Mouse (Mus musculus) hindbrain, embryonic 16.5 days (tissue): ENCODE results near the gene Nfix. TPM values are rescaled to one million over a fixed set of nuclear protein-coding genes. Genes with fewer than 3 reads are reported as not detected.

ENCODE experiments used
- ATAC-seq: fragments of 200-750 bp; cut with Nextera tagmentation; 2 replicates; pipeline ENCODE4 v1.8.0; 2017; ENCODE audit warnings: moderate TSS enrichment, moderate library complexity
- H3K27ac ChIP-seq: fragments of 300-500 bp; sonication (generic); 2 replicates; pipeline ENCODE4 v1.5.1; 2014; ENCODE audit warnings: low read depth, mild to moderate bottlenecking, control low read depth, low read length, moderate library complexity
- H3K27me3 ChIP-seq: fragments of 300-500 bp; sonication (generic); replicated peaks from 2 replicates; pipeline ENCODE4 v1.6.1; 2014; ENCODE audit warnings: low read length; ENCODE audit not compliant: control insufficient read depth, insufficient read depth
- H3K36me3 ChIP-seq: fragments of 300-500 bp; sonication (generic); 2 replicates; pipeline ENCODE4 v1.6.1; 2014; ENCODE audit warnings: mild to moderate bottlenecking, low read length, moderate library complexity, mixed read lengths; ENCODE audit not compliant: control insufficient read depth, insufficient read depth
- H3K4me1 ChIP-seq: fragments of 300-500 bp; sonication (generic); 2 replicates; pipeline ENCODE4 v1.6.1; 2014; ENCODE audit warnings: low read depth, low read length; ENCODE audit not compliant: control insufficient read depth, insufficient read depth
- H3K4me2 ChIP-seq: fragments of 300-500 bp; sonication (generic); 2 replicates; pipeline ENCODE4 v1.6.1; 2014; ENCODE audit warnings: mild to moderate bottlenecking, low read length, control low read depth, moderate library complexity
- H3K4me3 ChIP-seq: fragments of 300-500 bp; sonication (generic); 2 replicates; pipeline ENCODE4 v1.5.1; 2014; ENCODE audit warnings: mild to moderate bottlenecking, low read length, control low read depth, moderate library complexity
- H3K9ac ChIP-seq: fragments of 300-500 bp; sonication (generic); 2 replicates; pipeline ENCODE4 v1.6.1; 2014; ENCODE audit warnings: low read depth, mild to moderate bottlenecking, control low read depth, low read length, moderate library complexity
- H3K9me3 ChIP-seq: fragments of 300-500 bp; sonication (generic); 2 replicates; pipeline ENCODE4 v1.6.1; 2014; ENCODE audit warnings: mild to moderate bottlenecking, low read length, moderate library complexity; ENCODE audit not compliant: control insufficient read depth
- WGBS: fragments of 180-500 bp; shearing (Covaris S2); extraction: QIAGEN DNeasy Blood & Tissue Kit; methylation state at CpG from one replicate; pipeline ENCODE4 v1.1.7; 2014; 5-methylcytosine and 5-hydroxymethylcytosine counted together
- polyA plus RNA-seq: library from polyadenylated mRNA; unstranded; fragments of >200 nt; fragmentation: Nextera tagmentation; extraction: Ambion mirVana; gene quantifications from 2 replicates; pipeline ENCODE4 v1.2.1, GENCODE M21; 2015

Nfix gene
- polyA plus RNA-seq, 1 experiment from 2014 or later: 109 TPM

DNA sequence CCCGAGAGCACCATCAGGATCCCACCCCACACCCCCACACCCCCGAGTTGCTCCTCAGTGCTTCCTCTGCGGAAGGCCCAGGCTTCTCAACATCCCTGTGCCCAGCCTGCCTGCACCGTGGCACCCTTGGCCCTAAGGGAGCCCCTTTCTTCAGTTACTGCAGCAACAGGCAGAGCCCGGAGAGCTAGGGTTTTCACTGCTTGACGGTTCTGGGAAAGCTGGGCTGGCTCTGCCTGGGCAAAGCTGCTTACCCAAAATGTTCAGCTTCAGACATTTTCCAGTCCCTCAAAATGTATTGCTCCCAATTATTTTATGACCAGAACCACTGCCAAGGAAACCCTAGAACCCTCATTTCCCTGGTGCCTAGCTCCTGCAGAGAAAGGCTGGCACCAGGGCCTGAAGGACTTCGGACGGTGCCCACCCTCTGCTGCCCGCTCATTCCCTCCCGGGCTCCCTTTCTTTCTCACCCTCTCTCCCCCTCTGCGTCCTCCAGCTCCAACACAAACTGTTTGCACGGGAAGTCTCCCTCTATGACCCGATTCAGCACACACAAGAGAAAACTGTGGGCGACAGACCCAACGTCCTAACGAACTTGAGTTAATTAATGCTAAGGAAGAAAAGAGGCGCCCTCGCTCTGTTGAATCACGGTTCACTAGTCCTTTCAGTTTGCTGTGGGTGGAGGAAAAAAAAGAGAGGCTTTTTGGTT lies 20.5 kb downstream of the Nfix start:
- Histone ChIP-seq H3K4me3 (peak overlapping the region; percentile 5; the same call in 1 of the 2 replicates), H3K4me2 (peak overlapping the region; percentile 43), H3K36me3 (no peaks in the 10 kb centered on the region), H3K9me3 (no peaks in the 10 kb centered on the region), H3K9ac (0 out of 2 replicates have a peak overlapping the region, but pooled peaks have one; percentile 11), H3K27ac (peak overlapping the region; percentile 55), H3K27me3 (peaks cover 26% of the 10 kb centered on the region), H3K4me1 (peaks cover 42% of the 10 kb centered on the region)
- WGBS: 5% methylated on average over 19 of the region's 19 CpGs
- peak; percentile 67 for ATAC-seq

DNA sequence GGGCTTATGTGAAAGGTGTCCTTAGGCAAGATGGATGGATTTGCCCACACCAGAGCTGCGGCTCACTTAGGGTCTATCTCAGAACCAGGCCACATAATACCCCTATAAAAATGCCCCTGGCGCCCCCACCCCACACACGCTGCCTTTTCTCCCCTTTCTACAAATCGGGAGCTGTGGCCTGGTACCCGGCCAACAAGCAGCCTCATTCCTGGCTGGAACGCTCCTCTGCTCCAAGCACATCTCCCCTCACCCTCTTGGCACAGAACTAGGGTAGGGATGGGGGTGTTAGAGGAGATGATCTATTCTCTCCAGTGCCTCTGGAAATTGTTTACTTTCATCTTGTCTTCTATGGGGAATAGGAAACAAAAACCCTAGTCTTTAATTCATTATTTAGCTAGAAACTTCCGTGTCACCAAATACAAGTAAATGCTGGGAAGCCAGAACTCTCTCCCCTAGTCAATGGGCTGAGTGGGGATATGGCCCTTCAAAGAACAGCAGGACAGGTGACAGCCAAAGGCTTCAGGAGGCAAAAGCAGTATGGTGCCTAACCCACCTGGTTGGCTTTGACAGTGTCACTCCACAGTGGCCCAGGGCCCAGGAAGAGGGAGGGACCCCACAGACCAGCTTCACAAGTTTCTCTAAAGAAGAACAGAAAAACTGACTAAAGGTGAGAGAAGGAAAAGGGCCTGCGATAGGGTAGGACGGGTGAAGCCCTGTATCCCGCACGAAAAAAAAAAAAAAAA lies 21.3 kb downstream of the Nfix start:
- Histone ChIP-seq H3K4me2 (peak overlapping the region; percentile 43; the same call in 1 of the 2 replicates), H3K27ac (peak overlapping the region; percentile 55), H3K9me3 (no peaks in the 10 kb centered on the region), H3K4me3 (no peak overlapping the region), H3K4me1 (peaks cover 35% of the 10 kb centered on the region), H3K9ac (0 out of 2 replicates have a peak overlapping the region, but pooled peaks have one; percentile 15), H3K36me3 (no peaks in the 10 kb centered on the region), H3K27me3 (peaks cover 26% of the 10 kb centered on the region)
- WGBS: 13% methylated on average over 11 of the region's 11 CpGs
- no peak for ATAC-seq

DNA sequence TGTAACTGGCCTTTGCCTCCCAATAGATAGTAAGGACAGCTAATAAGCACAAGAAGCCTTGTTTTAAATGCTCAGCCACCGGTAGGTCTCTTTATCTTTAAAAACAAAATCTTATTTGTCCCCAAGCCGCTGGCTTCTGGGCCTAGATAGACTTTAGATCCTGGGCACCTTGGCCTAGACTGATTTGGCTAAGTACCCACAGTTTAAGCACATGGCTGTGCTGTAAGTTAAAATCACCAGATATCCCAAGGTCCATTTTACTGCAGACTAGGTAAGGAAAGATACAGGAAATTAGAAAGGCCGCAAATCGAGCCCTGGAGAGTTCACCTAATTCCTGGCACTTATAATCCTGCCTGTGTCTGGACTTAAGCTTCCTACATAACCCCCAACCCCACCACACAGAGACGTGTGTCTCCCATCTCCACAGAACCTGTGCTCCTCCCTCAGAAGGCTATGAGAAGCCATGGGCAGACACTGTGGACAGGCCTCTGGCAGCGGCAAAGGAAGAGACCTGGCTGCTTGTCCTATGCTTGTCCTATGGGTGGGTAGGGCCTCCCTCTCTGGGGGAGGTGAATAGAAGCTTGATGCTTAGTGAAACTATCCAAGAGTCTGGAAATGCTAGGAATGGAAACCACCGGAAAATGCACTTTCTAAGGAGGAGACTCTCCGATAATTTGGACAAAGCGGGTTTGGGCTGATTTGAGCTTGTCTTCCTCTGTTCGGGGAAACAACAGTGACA lies 22.1 kb downstream of the Nfix start:
- peaks cover 26% of the 10 kb centered on the region for H3K27me3 ChIP-seq
- ATAC-seq: no peak
- WGBS: 33% methylated on average over 10 of the region's 10 CpGs
- peaks cover 35% of the 10 kb centered on the region for H3K4me1 ChIP-seq
- H3K9me3 ChIP-seq: no peaks in the 10 kb centered on the region
- H3K27ac ChIP-seq: peak overlapping the region; percentile 55
- no peak overlapping the region for H3K4me3 ChIP-seq
- H3K4me2 ChIP-seq: peak overlapping the region; percentile 20; the same call in 1 of the 2 replicates
- no peaks in the 10 kb centered on the region for H3K36me3 ChIP-seq
- H3K9ac ChIP-seq: no peak overlapping the region

- Histone ChIP-seq H3K9me3 (no peaks in the 10 kb centered on the region), H3K4me3 (no peak overlapping the region), H3K36me3 (no peaks in the 10 kb centered on the region), H3K9ac (no peak overlapping the region), H3K27me3 (peaks cover 22% of the 10 kb centered on the region), H3K4me1 (peaks cover 41% of the 10 kb centered on the region), H3K27ac (no peak overlapping the region; the same call in 1 of the 2 replicates), H3K4me2 (no peak overlapping the region)
- no peak for ATAC-seq
- WGBS: 63% methylated on average over 1 of the region's 1 CpGs
These were observed 23.6 kb downstream of the Nfix start for GRCm38 (mm10) chr8:84776569-84776968.

GRCm38 (mm10) chr8:84775621-84776113 lies 24.5 kb downstream of the Nfix start:
- H3K4me1 ChIP-seq: peaks cover 37% of the 10 kb centered on the region
- H3K4me3 ChIP-seq: no peak overlapping the region
- peak overlapping the region; percentile 20 for H3K9ac ChIP-seq
- ATAC-seq: no peak
- H3K4me2 ChIP-seq: peak overlapping the region; percentile 55
- no peaks in the 10 kb centered on the region for H3K36me3 ChIP-seq
- H3K9me3 ChIP-seq: no peaks in the 10 kb centered on the region
- H3K27me3 ChIP-seq: peaks cover 25% of the 10 kb centered on the region
- WGBS: 7% methylated on average over 7 of the region's 7 CpGs
- H3K27ac ChIP-seq: peak overlapping the region; percentile 91

GRCm38 (mm10) chr8:84775105-84775591 lies 25.0 kb downstream of the Nfix start:
- ATAC-seq: no peak
- no peaks in the 10 kb centered on the region for H3K36me3 ChIP-seq
- H3K9me3 ChIP-seq: no peaks in the 10 kb centered on the region
- H3K4me1 ChIP-seq: peaks cover 35% of the 10 kb centered on the region
- H3K27ac ChIP-seq: peak overlapping the region; percentile 91
- 0 out of 2 replicates have a peak overlapping the region, but pooled peaks have one; percentile 4 for H3K4me3 ChIP-seq
- H3K4me2 ChIP-seq: peak overlapping the region; percentile 55
- 4% methylated on average over 13 of the region's 13 CpGs for WGBS
- peaks cover 23% of the 10 kb centered on the region for H3K27me3 ChIP-seq
- peak overlapping the region; percentile 20 for H3K9ac ChIP-seq

GRCm38 (mm10) chr8:84774473-84774911 lies 25.7 kb downstream of the Nfix start:
- Histone ChIP-seq H3K4me1 (peaks cover 35% of the 10 kb centered on the region), H3K9ac (no peak overlapping the region; the same call in 1 of the 2 replicates), H3K4me2 (peak overlapping the region; percentile 55), H3K27ac (peak overlapping the region; percentile 91), H3K27me3 (peaks cover 21% of the 10 kb centered on the region), H3K9me3 (no peaks in the 10 kb centered on the region), H3K36me3 (no peaks in the 10 kb centered on the region), H3K4me3 (no peak overlapping the region)
- ATAC-seq: peak; percentile 71
- 1% methylated on average over 10 of the region's 10 CpGs for WGBS

DNA sequence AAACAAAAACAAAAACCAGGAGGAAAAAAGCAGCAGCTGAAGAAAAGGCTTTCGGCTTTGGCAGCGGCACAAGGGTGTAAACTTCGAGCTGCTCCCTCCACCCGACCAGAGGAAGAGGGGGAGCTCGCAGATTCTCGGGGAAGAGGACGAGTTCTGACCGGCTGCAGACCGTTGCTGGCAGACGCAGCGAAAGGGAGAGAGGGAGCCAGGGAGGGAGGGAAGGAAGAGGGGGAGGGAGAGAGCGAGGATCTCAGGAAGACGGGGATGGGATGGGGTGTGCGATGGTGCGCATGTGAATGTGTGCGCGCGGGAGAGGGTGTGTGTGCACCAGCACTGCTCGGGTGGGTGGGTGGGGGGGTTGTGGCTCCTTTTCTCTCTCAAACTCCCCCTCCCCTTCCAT lies 26.3 kb downstream of the Nfix start:
- Histone ChIP-seq H3K9me3 (no peaks in the 10 kb centered on the region), H3K36me3 (no peaks in the 10 kb centered on the region), H3K4me2 (peak overlapping the region; percentile 55), H3K4me1 (peaks cover 30% of the 10 kb centered on the region), H3K4me3 (peak overlapping the region; percentile 39), H3K27me3 (peaks cover 19% of the 10 kb centered on the region; the same call in 1 of the 2 replicates), H3K27ac (peak overlapping the region; percentile 91), H3K9ac (peak overlapping the region; percentile 46; the same call in 1 of the 2 replicates)
- WGBS: 0% methylated on average over 19 of the region's 19 CpGs
- ATAC-seq: peak; percentile 90
